Mouse (Mus musculus): ENCODE data around the gene Flg2.

Flg2 gene

GRCm38 (mm10) chr3:93196978-93197377 is at the start of gene Flg2:
TSS of gene Flg2 (plus strand) at chr3:93197278.
- in situ Hi-C loops (cut with MboI, MseI) = no loop called here

GRCm38 (mm10) chr3:93162502-93162901 is 34.6 kb upstream of the Flg2 start:
- in situ Hi-C loops (cut with MboI, MseI) = no loop called here

DNA sequence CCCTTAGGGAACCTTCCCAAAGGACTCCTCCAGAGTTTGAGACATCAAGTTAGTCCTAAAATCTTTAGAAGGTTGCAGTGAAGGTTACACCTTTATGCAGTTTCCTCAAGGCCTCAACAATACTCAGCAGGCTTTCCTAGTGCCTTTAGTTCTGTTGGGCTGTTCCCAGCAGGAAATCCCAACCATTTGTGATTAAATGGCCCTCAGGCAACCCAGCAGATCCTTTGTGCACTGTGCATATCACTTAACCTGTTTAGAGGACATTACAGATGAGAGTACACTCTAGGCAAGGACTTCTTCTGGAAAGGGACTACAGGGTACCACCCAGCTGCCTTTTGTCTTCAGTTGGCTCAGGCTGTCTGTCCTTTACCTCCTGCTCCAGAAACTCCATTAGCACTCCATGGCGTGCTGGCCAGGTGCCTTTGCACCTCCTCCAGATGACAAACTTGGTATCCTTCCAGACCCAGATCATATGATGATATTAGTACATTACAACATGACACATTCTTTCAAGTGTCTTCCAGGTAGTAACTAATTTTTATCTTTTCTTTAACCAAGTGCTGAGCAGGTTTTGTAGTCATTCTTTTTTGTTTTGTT is 34.0 kb upstream of the Flg2 start:
- in situ Hi-C loops (cut with MboI, MseI) = no loop called here

DNA sequence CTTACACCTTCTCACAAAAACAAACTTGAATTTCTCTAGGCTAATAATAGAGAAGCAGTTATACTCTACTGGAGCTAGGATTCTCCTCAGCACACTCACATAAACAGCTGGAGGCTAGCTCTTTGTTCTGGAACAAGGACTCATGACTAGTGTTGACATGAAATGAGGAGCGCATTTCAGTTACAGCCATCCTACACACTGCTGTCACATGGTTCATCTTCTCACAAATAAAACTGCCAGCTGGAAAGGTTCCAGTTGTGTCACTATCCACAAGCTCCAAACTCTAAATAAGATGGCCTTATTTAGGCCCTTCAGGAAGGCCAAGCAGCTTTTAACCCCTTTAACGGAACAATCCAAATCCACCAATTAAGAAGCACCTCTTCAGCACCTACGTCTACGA is 16.2 kb upstream of the Flg2 start:
- in situ Hi-C loops (cut with MboI, MseI) = no loop called here

GRCm38 (mm10) chr3:93201955-93202354 is 4.9 kb downstream of the Flg2 start:
- in situ Hi-C loops (cut with MboI, MseI) = no loop called here

DNA sequence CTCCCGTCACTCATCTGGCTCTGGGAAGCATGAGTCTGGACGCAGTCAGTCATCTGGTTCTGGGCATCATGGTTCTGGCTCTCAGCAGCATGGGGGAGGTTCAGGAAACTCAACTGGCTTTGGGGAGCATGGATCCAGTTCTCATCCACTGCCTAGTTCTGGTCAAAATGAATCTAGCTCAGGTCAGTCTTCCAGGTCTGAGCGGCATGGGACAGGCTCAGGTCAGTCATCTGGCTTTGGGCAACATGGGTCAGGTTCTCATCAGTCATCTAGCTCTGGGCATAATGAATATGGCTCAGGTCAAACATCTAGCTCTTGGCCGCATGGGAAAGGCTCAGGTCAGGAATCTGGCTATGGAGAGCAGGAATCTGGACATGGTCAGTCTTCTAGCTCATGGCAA is 5.4 kb downstream of the Flg2 start:
- in situ Hi-C loops (cut with MboI, MseI) = no loop called here

Data from regulatory T cell (primary cell).